Mouse (Mus musculus) adrenal gland, postnatal 0 days (tissue): Measurements from ENCODE around the gene Ptpn11. TPM values are rescaled to one million over a fixed set of nuclear protein-coding genes. Genes with fewer than 3 reads are reported as not detected.

Experiments
- polyA plus RNA-seq: library from polyadenylated mRNA; unstranded; fragments of >200 nt; fragmentation: Nextera tagmentation; extraction: Ambion mirVana; gene quantifications from 2 replicates; pipeline ENCODE4 v1.2.1, GENCODE M21; 2015

Gene Ptpn11
- polyA plus RNA-seq, result 13.5 and 18.6 TPM in 2 replicates

DNA sequence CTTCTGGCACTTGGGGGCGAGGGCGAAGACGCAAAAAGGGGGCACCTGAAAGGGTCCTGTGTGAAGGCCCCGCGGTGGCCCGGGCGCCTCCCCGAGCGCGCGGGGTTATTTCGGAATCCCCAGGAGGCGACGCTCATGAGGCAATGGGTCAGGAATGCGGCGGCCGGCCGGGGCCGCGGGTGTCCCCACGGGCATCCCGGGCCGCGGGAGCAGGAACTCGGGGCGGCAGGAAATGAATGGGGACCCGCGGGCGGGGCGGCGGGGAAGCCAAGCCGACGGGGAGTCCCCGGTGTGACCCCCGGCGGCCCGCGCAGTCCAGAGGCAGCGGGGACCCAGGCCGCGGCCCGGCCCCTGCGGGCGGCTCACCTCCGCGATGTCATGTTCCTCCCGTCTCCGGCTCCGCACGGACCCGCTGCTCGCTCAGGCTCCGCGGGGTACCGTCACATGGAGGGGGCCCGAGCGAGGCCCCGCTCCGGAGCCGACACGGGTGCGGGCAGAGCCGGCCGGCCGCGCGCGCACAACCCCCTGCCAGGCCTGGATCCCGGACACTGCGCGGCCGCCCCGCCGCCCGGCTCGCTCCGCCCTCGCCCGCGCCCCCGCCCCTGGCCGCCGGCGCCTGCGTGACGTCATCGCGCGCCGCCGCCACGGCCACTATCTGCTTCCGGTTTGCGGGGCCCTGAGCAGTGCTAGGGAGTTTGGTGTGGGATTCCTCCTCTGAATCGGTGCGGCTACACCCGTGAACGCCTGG, at the start of gene Ptpn11:
Ptpn11 (minus strand) TSS at position 562 of the 748 bp plus-strand sequence.

GRCm38 (mm10) chr5:121219980-121220731, 29.0 kb upstream of the Ptpn11 start, which contains the start of gene Hectd4:
Gene Hectd4 (plus strand): TSS chr5:121220219.

DNA sequence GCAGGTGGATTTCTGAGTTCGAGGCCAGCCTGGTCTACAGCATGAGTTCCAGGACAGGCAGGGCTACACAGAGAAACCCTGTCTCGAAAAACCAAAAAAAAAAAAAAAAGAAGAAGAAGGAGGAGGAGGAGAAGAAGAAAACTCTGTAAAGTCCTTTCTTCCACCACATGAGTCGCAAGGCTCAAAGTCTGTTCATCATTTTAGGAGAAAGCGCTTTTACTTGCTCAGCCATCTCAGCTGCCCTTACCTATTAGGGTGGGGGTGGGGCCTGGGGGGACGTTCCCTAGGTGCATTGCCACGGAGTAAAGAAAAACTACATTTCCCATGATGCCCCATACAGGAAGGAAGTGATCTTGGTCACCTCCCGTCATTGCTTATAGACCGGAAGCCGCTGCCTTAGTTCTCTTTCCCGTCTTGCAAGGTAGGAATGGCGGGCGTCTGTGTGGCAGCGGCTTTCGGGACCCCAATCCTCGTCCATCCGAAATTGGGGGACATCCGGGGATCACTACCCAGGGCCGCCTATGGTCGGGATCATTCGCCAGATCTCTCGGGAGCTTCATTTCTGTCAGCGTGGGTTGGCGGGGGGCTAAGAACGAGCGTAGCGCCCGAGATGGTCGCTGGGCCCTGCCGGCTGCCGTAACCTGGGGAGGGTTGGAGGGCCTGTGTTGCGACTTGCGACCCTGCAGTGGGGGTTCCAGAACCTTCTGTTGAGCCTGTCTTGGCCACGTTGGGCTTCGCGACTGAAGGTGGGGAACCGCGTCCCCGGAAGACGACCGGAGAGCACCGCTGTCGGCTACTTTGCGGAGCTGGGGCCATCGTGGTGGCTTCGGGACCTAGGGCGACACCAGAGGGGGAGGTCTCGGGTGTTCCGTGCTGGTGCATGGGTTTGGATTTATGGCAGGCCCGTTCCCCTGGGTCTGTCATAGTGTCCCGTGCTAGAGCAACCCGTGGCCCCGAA, 13.2 kb upstream of the Ptpn11 start, which contains the start of gene Rpl6:
Rpl6 (plus strand) TSS at position 350 of the 958 bp plus-strand sequence.

Other genes starting within 250 kb of the Ptpn11 start
- 2.0 and 2.7 TPM in 2 replicates for gene Rph3a, start 181.3 kb downstream of the Ptpn11 start, polyA plus RNA-seq
- 524 and 568 TPM in 2 replicates for gene Rpl6, start 13.1 kb upstream of the Ptpn11 start, polyA plus RNA-seq
- 3.1 and 4.3 TPM in 2 replicates for gene Hectd4, start 28.8 kb upstream of the Ptpn11 start, polyA plus RNA-seq
- gene Trafd1, start 194.2 kb upstream of the Ptpn11 start, polyA plus RNA-seq, result 54.6 and 67.4 TPM in 2 replicates
- 14.5 and 21.9 TPM in 2 replicates for gene Naa25, start 206.5 kb upstream of the Ptpn11 start, polyA plus RNA-seq